Mouse (Mus musculus) G1E (cell line): ENCODE measurements at regions not wholly inside any gene's neighbourhood (a gene's known extent, or its start where the extent isn't known, plus 50 kb on each side); places are given as distances from the start of the nearest gene placed in this dataset.

Experiments
- ATAC-seq: 2 replicates; pipeline ENCODE4 v1.8.0; 2016; ENCODE audit warnings: mild to moderate bottlenecking; ENCODE audit not compliant: insufficient number of reproducible peaks, poor library complexity, low FRiP score, severe bottlenecking; ENCODE audit errors: extremely low read depth
- DNase-seq: peaks from one replicate; pipeline ENCODE4 v3.0.0; 2012; ENCODE audit warnings: low spot score
- H3K27me3 ChIP-seq: 2 replicates; pipeline ENCODE4 v1.6.1; 2012; ENCODE audit warnings: mild to moderate bottlenecking, low read length, inconsistent platforms; ENCODE audit not compliant: insufficient read depth
- H3K36me3 ChIP-seq: replicated peaks from 2 replicates; pipeline ENCODE3; 2012; ENCODE audit warnings: mild to moderate bottlenecking, inconsistent platforms
- H3K4me1 ChIP-seq: 2 replicates; pipeline ENCODE4 v1.6.1; 2012; ENCODE audit warnings: low read depth, low read length, inconsistent platforms, mixed read lengths; ENCODE audit not compliant: insufficient read depth
- H3K4me3 ChIP-seq: 2 replicates; pipeline ENCODE4 v1.5.1; 2012; ENCODE audit warnings: low read depth, mild to moderate bottlenecking, inconsistent platforms, low read length, moderate library complexity, mixed read lengths
- H3K9me3 ChIP-seq: replicated peaks from 2 replicates; pipeline ENCODE4 v1.6.1; 2012; ENCODE audit warnings: inconsistent platforms
- CTCF ChIP-seq: IDR thresholded peaks from 2 replicates; pipeline ENCODE4 v1.5.1; 2012; ENCODE audit warnings: low read depth, low read length, inconsistent platforms, mixed read lengths
- GATA1 ChIP-seq: IDR thresholded peaks from 2 replicates; pipeline ENCODE4 v1.6.1; 2012; ENCODE audit warnings: borderline replicate concordance, low read length, inconsistent platforms, mixed read lengths
- GATA2 ChIP-seq: IDR thresholded peaks from 2 replicates; pipeline ENCODE4 v1.6.1; 2012; ENCODE audit warnings: low read depth, low read length, inconsistent platforms, borderline replicate concordance
- POLR2AphosphoS5 ChIP-seq: IDR thresholded peaks from 2 replicates; pipeline ENCODE4 v1.6.1; 2012; ENCODE audit warnings: low read depth, low read length, inconsistent platforms; ENCODE audit not compliant: insufficient replicate concordance
- TAL1 ChIP-seq: conservative IDR thresholded peaks from 2 replicates; pipeline ENCODE4 v1.6.1; 2012; ENCODE audit warnings: low read depth, low read length, inconsistent platforms, mixed read lengths

- Histone ChIP-seq H3K4me3 (no peak overlapping the region), H3K36me3 (no peaks in the 10 kb centered on the region), H3K9me3 (no peaks in the 10 kb centered on the region), H3K27me3 (peaks cover 5% of the 10 kb centered on the region; the same call in 1 of the 2 replicates), H3K4me1 (no peaks in the 10 kb centered on the region)
- no peak for TF ChIP-seq CTCF
- no peak for TF ChIP-seq GATA1
- TF ChIP-seq POLR2AphosphoS5: no peak
- no peak for TF ChIP-seq GATA2
- DNase-seq (no peak), ATAC-seq (no peak)
Observed at GRCm38 (mm10) chr13:97310186-97310854, 69.4 kb downstream of the Enc1 start.

- Histone ChIP-seq H3K9me3 (no peaks in the 10 kb centered on the region), H3K27me3 (no peaks in the 10 kb centered on the region; the same call in 1 of the 2 replicates), H3K4me3 (no peak overlapping the region), H3K36me3 (no peaks in the 10 kb centered on the region), H3K4me1 (no peaks in the 10 kb centered on the region)
- ATAC-seq: no peak
- TF ChIP-seq GATA1 (no peak), POLR2AphosphoS5 (no peak), GATA2 (no peak), TAL1 (no peak), CTCF (no peak)
- no peak for DNase-seq
Observed at GRCm38 (mm10) chr13:97309411-97309810, 68.5 kb downstream of the Enc1 start.

DNA sequence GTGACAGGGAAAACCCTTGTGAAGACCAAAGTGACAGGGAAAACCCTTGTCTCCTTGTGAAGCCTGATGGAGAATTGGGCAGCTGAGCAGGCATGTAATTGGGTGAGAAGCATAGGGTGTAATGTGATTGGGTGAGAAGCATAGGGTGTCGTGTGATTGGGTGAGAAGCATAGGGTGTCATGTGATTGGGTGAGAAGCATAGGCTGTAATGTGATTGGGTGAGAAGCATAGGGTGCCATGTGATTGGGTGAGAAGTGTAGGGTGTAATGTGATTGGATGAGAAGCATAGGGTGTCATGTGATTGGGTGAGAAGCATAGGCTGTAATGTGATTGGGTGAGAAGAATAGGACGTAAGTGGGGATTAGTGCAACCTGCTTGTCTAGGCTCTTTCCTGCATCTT lies 67.5 kb downstream of the Enc1 start:
- Histone ChIP-seq H3K9me3 (no peaks in the 10 kb centered on the region), H3K36me3 (no peaks in the 10 kb centered on the region), H3K27me3 (no peaks in the 10 kb centered on the region; the same call in none of the 2 replicates), H3K4me3 (no peak overlapping the region), H3K4me1 (no peaks in the 10 kb centered on the region)
- DNase-seq (no peak), ATAC-seq (no peak)
- TF ChIP-seq CTCF (no peak), POLR2AphosphoS5 (no peak), TAL1 (no peak), GATA1 (no peak), GATA2 (no peak)
